Mouse (Mus musculus) midbrain, embryonic 12.5 days (tissue): Measurements from ENCODE around the gene Eif4b. TPM values are rescaled to one million over a fixed set of nuclear protein-coding genes. Genes with fewer than 3 reads are reported as not detected.
A peak's percentile ranks its signal among the peaks of the same experiment; 100 is the strongest.

Experiments used
- ATAC-seq: fragments of 200-750 bp; cut with Nextera tagmentation; 2 replicates; pipeline ENCODE4 v1.8.0; 2017; ENCODE audit warnings: low read depth, moderate TSS enrichment, moderate library complexity; ENCODE audit not compliant: low FRiP score
- H3K27ac ChIP-seq: fragments of 300-500 bp; sonication (generic); replicated peaks from 2 replicates; pipeline ENCODE4 v1.5.1; 2016; ENCODE audit warnings: mild to moderate bottlenecking
- H3K27me3 ChIP-seq: fragments of 300-500 bp; sonication (generic); 2 replicates; pipeline ENCODE4 v1.6.1; 2016; ENCODE audit warnings: mild to moderate bottlenecking
- H3K36me3 ChIP-seq: fragments of 300-500 bp; sonication (generic); 2 replicates; pipeline ENCODE4 v1.6.1; 2016
- H3K4me1 ChIP-seq: fragments of 300-500 bp; sonication (generic); 2 replicates; pipeline ENCODE4 v1.6.1; 2016
- H3K4me2 ChIP-seq: fragments of 300-500 bp; sonication (generic); replicated peaks from 2 replicates; pipeline ENCODE4 v1.6.1; 2016; ENCODE audit warnings: mild to moderate bottlenecking, moderate library complexity
- H3K4me3 ChIP-seq: fragments of 300-500 bp; sonication (generic); 2 replicates; pipeline ENCODE4 v1.5.1; 2016; ENCODE audit warnings: mild to moderate bottlenecking
- H3K9ac ChIP-seq: fragments of 300-500 bp; sonication (generic); replicated peaks from 2 replicates; pipeline ENCODE4 v1.6.1; 2016; ENCODE audit warnings: mild to moderate bottlenecking, moderate library complexity
- H3K9me3 ChIP-seq: fragments of 300-500 bp; sonication (generic); 2 replicates; pipeline ENCODE4 v1.6.1; 2016; ENCODE audit warnings: mild to moderate bottlenecking
- WGBS: fragments of 180-500 bp; shearing (Covaris S2); methylation state at CpG from one replicate; pipeline ENCODE4 v1.1.7; 2016; 5-methylcytosine and 5-hydroxymethylcytosine counted together
- polyA plus RNA-seq: library from polyadenylated mRNA; unstranded; fragments of >200 nt; fragmentation: Nextera tagmentation; extraction: Ambion mirVana; gene quantifications from 2 replicates; pipeline ENCODE4 v1.2.1, GENCODE M21; 2016

The Eif4b gene
- polyA plus RNA-seq, 1 experiment from 2014 or later = 98.7 TPM

- Histone ChIP-seq H3K27me3 (peaks cover 71% of the 10 kb centered on the region), H3K36me3 (peaks cover 32% of the 10 kb centered on the region), H3K4me1 (peaks cover 58% of the 10 kb centered on the region), H3K9me3 (no peaks in the 10 kb centered on the region), H3K27ac (peak overlapping the region; percentile 35; the same call in 1 of the 2 replicates), H3K4me3 (peak overlapping the region; percentile 54), H3K4me2 (peak overlapping the region; percentile 87), H3K9ac (peak overlapping the region; percentile 62)
- 30% methylated on average over 8 of the region's 8 CpGs for WGBS
- ATAC-seq = no peak
These were observed 26.2 kb downstream of the Eif4b start for GRCm38 (mm10) chr15:102099771-102100160.

- 1% methylated on average over 69 of the region's 82 CpGs for WGBS
- peak within 1 kb of the TSS; percentile 87 for H3K4me2 ChIP-seq
- no peaks in the 10 kb centered on the region for H3K9me3 ChIP-seq
- H3K36me3 ChIP-seq = peaks cover 26% of the 10 kb centered on the region
- H3K4me1 ChIP-seq = peaks cover 58% of the 10 kb centered on the region
- H3K4me3 ChIP-seq = peak within 1 kb of the TSS; percentile 54
- peak within 1 kb of the TSS; percentile 35 for H3K27ac ChIP-seq
- peak within 1 kb of the TSS; percentile 62 for H3K9ac ChIP-seq
- peaks cover 76% of the 10 kb centered on the region for H3K27me3 ChIP-seq
- peak; percentile 72 for ATAC-seq
These were observed 26.8 kb downstream of the Eif4b start, which contains the start of gene Tns2 for GRCm38 (mm10) chr15:102100161-102100981. Gene Tns2, plus strand, starts transcription at chr15:102100413.

- Histone ChIP-seq H3K9me3 (no peaks in the 10 kb centered on the region), H3K4me3 (peak overlapping the region; percentile 54), H3K27me3 (peaks cover 84% of the 10 kb centered on the region), H3K36me3 (peaks cover 18% of the 10 kb centered on the region), H3K9ac (peak overlapping the region; percentile 62; the same call in 1 of the 2 replicates), H3K4me2 (peak overlapping the region; percentile 87), H3K4me1 (peaks cover 63% of the 10 kb centered on the region), H3K27ac (peak overlapping the region; percentile 47; the same call in 1 of the 2 replicates)
- WGBS = 27% methylated on average over 10 of the region's 10 CpGs
- 0 out of 2 replicates have a peak, but pooled peaks have one; percentile 5 for ATAC-seq
These were observed 27.6 kb downstream of the Eif4b start for GRCm38 (mm10) chr15:102100996-102101671.

DNA sequence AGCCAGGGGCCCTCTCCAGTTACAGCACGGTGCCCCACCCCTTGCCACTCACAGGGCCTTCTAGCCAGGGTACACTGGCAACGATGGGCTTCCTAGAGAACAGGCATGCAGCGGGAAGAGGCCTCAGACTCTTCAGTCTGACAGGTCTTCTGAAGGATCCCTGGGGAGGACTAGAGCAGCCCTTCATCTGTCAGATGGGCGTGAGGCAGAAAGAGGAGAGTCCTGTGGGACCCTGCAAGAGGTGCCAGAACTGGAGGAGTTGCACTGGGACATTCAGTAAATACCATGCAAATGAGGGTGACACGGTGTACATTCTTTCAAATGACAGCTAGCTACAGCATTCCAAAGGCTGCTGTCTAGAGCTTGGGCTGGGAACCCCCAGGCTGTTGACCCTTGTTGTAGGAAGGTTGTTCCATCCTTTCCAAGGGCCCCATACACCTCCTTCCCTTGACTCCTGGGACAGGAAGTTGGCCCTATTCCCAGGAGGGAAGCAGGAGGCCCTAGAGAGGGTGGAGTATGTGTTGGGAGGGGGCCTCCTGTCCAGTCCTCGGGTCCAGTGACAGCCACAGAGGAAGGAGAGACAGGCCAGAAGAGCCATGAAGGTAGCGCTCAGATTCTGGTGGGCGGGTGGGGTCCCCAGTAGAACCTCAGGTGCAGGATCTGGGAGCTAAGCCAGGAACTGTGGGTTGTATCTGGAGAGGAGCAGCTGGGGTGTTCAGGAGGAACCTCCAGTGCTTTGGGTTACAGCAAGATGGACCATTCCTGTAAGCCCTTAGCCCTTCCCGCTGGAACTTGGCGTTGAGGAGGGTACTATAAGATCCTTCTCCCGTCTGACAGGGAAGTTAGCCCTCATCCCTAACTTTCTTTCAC lies 28.3 kb downstream of the Eif4b start:
- peak overlapping the region; percentile 47; the same call in 1 of the 2 replicates for H3K27ac ChIP-seq
- H3K27me3 ChIP-seq = peaks cover 92% of the 10 kb centered on the region
- H3K36me3 ChIP-seq = peaks cover 12% of the 10 kb centered on the region
- no peak overlapping the region for H3K4me3 ChIP-seq
- H3K4me2 ChIP-seq = peak overlapping the region; percentile 87; the same call in 1 of the 2 replicates
- H3K9me3 ChIP-seq = no peaks in the 10 kb centered on the region
- peaks cover 71% of the 10 kb centered on the region for H3K4me1 ChIP-seq
- H3K9ac ChIP-seq = no peak overlapping the region
- no peak for ATAC-seq
- 36% methylated on average over 11 of the region's 11 CpGs for WGBS

DNA sequence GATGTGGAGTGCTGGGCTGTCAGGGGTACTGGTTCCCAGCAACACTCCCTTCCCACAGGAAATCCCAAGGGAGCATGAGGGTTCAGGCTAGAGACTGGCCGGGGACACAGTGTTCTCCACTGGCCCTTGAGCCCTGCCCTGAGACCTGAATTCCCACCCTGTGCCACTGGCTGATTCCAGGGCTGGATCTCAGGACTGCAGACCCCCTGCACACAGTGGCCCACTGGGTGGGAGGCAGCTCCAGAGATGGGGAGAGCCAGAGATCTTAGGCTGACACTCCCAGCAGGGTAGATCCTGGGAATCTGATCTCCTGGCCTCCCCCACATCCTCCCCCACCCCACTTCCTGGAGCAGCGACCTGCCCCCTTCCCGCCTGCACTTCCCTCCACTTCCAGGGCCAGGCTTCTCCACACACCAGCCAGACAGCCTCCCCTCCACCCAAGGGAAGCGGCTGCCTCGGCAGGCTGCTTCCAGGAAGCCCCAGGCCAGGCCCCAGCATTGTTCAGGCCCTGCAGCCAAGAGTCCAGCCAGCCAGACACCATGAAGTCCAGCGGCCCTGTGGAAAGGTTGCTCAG lies 29.1 kb downstream of the Eif4b start:
- no peak for ATAC-seq
- peaks cover 97% of the 10 kb centered on the region for H3K27me3 ChIP-seq
- peak overlapping the region; percentile 47 for H3K27ac ChIP-seq
- 13% methylated on average over 6 of the region's 6 CpGs for WGBS
- peaks cover 78% of the 10 kb centered on the region for H3K4me1 ChIP-seq
- H3K9ac ChIP-seq = 0 out of 2 replicates have a peak overlapping the region, but pooled peaks have one; percentile 32
- peaks cover 5% of the 10 kb centered on the region for H3K36me3 ChIP-seq
- H3K4me2 ChIP-seq = peak overlapping the region; percentile 10; the same call in 1 of the 2 replicates
- H3K4me3 ChIP-seq = no peak overlapping the region
- no peaks in the 10 kb centered on the region for H3K9me3 ChIP-seq

DNA sequence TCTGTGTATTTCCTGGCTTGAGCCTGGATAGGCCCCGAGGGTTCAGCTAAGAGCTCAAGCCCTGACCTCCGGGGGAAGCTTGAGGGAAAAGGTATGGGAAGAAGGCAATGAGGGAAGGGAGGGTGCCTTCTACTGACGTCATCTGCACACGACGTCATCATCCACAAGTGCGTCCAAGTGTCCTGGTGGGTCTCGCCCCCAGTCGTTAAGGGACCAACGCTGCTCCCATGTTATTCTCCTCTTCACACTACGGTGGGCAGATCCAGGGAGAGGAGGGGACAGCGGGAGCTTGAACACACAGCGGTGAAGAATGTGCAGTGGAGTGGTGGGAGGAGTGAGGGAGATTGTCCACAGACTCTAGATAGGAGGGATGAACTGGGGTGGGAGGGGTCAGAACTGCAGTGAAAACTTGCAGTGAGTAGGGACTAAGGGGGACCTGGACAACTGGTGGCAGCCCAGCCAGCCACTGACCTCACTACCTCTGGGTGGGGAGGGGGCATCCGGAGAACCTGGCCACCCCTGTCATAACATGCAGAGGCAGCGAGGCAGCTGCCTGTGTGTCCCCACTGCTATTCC lies 29.9 kb downstream of the Eif4b start:
- Histone ChIP-seq H3K4me2 (peak overlapping the region; percentile 25), H3K9ac (0 out of 2 replicates have a peak overlapping the region, but pooled peaks have one; percentile 15), H3K36me3 (no peaks in the 10 kb centered on the region), H3K9me3 (no peaks in the 10 kb centered on the region), H3K27ac (0 out of 2 replicates have a peak overlapping the region, but pooled peaks have one; percentile 47), H3K4me1 (peaks cover 75% of the 10 kb centered on the region), H3K27me3 (peaks cover 95% of the 10 kb centered on the region), H3K4me3 (no peak overlapping the region; the same call in 1 of the 2 replicates)
- 9% methylated on average over 14 of the region's 14 CpGs for WGBS
- ATAC-seq = no peak

- H3K27me3 ChIP-seq = peaks cover 89% of the 10 kb centered on the region
- ATAC-seq = no peak
- 25% methylated on average over 12 of the region's 12 CpGs for WGBS
- H3K27ac ChIP-seq = no peak overlapping the region
- H3K4me2 ChIP-seq = peak overlapping the region; percentile 25
- no peaks in the 10 kb centered on the region for H3K36me3 ChIP-seq
- no peak overlapping the region; the same call in 1 of the 2 replicates for H3K4me3 ChIP-seq
- H3K9me3 ChIP-seq = no peaks in the 10 kb centered on the region
- 0 out of 2 replicates have a peak overlapping the region, but pooled peaks have one; percentile 15 for H3K9ac ChIP-seq
- H3K4me1 ChIP-seq = peaks cover 75% of the 10 kb centered on the region
These were observed 30.5 kb downstream of the Eif4b start for GRCm38 (mm10) chr15:102103947-102104555.

DNA sequence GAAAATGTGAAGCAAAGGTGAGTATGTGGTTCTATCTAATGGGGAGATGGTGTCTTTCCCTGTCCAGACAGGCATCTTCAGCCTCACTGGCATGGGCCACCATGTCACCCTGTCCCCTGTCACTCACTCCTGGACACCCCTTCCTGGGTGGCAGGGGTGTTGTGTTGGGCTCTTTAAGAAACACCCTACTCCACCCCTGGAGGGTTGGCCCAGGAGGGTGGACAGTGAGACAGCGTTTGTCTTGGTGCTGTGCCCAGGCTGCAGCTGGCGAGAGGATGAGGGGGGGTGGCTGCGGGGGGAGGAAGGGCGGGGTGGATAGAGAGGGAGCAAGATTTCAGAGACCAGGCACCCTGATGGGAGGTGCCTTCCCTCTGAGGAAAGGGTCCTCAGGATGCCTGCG lies 31.8 kb downstream of the Eif4b start:
- Histone ChIP-seq H3K9ac (no peak overlapping the region), H3K27me3 (peaks cover 77% of the 10 kb centered on the region), H3K4me2 (no peak overlapping the region), H3K4me1 (peaks cover 67% of the 10 kb centered on the region), H3K9me3 (no peaks in the 10 kb centered on the region), H3K4me3 (no peak overlapping the region), H3K36me3 (no peaks in the 10 kb centered on the region), H3K27ac (no peak overlapping the region)
- 63% methylated on average over 5 of the region's 5 CpGs for WGBS
- no peak for ATAC-seq

DNA sequence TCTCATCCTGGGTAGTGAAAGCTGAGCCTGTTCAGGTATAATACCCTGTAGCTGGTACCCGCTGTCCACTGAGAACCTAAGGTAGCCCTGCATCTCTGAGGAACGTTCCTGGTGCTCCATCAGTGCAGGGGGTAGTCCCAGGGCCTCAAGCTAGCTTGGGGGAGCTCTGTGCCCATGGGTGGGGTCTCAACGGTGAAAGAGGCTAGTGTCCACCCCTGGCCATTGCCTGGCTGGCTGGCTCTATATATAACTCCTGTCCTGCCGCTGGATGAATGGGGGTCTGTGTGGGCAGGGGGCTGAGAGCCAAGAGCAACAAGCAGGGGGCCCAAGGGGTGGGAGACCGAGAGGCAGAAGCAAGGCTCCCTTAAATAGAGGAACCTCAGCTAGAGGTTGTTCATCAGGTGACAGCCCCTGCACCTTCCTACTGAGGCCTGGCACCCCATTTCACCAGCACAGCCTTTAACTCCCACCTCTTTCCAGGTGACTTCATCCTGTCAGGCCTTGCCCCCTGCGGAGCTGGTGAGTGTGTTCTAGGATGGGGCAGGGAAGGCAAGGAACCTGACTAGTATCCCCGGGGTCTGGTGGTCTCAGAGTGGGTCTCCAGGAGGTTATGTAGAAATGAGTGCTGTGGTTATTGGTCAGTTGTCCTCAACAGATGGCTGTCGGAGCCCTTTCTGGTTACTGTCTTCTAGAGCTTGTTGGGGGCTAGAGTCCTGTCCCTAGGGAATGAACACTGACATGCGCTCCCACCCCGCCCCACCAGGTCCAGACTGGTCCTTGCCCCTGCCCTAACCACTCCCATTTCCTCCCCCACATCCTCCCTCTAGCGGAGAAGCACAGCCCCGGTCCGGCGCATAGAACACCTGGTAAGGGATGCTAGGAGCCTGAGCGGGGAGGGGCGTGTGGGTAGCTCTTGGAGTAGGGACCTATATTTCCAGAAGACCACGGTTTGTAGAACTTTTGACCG lies 32.5 kb downstream of the Eif4b start:
- no peaks in the 10 kb centered on the region for H3K36me3 ChIP-seq
- peaks cover 60% of the 10 kb centered on the region for H3K4me1 ChIP-seq
- no peaks in the 10 kb centered on the region for H3K9me3 ChIP-seq
- WGBS = 27% methylated on average over 18 of the region's 18 CpGs
- H3K9ac ChIP-seq = peak overlapping the region; percentile 24; the same call in 1 of the 2 replicates
- H3K4me2 ChIP-seq = peak overlapping the region; percentile 58
- H3K27ac ChIP-seq = no peak overlapping the region
- no peak for ATAC-seq
- peaks cover 70% of the 10 kb centered on the region for H3K27me3 ChIP-seq
- H3K4me3 ChIP-seq = no peak overlapping the region
